Mouse (Mus musculus): ENCODE measurements around the gene Ttc17. TPM values are rescaled to one million over a fixed set of nuclear protein-coding genes. Genes with fewer than 3 reads are reported as not detected.
A peak's percentile ranks its signal among the peaks of the same experiment; 100 is the strongest.

Ttc17 gene
- total and polyA plus RNA-seq, 3 experiments: 16.6 to 35.4 (median 34.6) TPM

DNA sequence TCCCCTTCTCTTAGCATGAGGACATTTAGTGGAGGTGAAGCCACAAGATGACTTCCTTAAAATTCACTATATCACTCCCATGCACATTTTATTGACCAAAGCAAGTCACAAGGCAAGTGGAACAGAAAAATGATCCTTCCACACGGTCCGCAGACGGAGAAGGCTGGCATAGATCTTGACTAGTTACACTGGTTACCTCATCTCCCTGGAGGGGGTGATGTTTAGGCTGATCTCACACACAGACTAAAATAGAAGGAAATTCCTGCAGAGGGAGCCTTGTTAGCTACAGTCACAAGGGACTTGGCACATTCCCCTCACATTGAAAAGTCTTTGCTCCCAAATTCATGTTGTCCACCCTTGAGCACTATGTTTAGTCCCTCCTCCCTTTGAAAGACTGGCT lies 130.8 kb downstream of the Ttc17 start:
- H3K4me3 ChIP-seq: no peak overlapping the region
- no peak for TF ChIP-seq POLR2A (IDR thresholded peaks at IDR 0.05; ENCODE audit: insufficient read depth, low read depth, low read length)
- TF ChIP-seq CTCF (IDR thresholded peaks at IDR 0.05): no peak
- no peak for TF ChIP-seq EP300 (IDR thresholded peaks at IDR 0.05; ENCODE audit: insufficient read depth, low read depth, low read length)
- DNase-seq: no peak
- H3K36me3 ChIP-seq (ENCODE audit: control insufficient read depth, insufficient read depth, low read length): no peaks in the 10 kb centered on the region
- intact Hi-C loops (cut with DNase I): no loop called here
- no peaks in the 10 kb centered on the region for H3K79me2 ChIP-seq (replicated peaks; ENCODE audit: control insufficient read depth, insufficient read depth, low read length)
- peaks cover 2% of the 10 kb centered on the region for H3K4me1 ChIP-seq (ENCODE audit: control insufficient read depth, insufficient read depth, low read length)
- H3K27ac ChIP-seq: no peak overlapping the region
- no peak overlapping the region for H3K9ac ChIP-seq (ENCODE audit: low read depth, low read length)
- no peaks in the 10 kb centered on the region for H3K27me3 ChIP-seq (ENCODE audit: control insufficient read depth, insufficient read depth, low read length)
- WGBS: 33% methylated on average over 3 of the region's 3 CpGs

DNA sequence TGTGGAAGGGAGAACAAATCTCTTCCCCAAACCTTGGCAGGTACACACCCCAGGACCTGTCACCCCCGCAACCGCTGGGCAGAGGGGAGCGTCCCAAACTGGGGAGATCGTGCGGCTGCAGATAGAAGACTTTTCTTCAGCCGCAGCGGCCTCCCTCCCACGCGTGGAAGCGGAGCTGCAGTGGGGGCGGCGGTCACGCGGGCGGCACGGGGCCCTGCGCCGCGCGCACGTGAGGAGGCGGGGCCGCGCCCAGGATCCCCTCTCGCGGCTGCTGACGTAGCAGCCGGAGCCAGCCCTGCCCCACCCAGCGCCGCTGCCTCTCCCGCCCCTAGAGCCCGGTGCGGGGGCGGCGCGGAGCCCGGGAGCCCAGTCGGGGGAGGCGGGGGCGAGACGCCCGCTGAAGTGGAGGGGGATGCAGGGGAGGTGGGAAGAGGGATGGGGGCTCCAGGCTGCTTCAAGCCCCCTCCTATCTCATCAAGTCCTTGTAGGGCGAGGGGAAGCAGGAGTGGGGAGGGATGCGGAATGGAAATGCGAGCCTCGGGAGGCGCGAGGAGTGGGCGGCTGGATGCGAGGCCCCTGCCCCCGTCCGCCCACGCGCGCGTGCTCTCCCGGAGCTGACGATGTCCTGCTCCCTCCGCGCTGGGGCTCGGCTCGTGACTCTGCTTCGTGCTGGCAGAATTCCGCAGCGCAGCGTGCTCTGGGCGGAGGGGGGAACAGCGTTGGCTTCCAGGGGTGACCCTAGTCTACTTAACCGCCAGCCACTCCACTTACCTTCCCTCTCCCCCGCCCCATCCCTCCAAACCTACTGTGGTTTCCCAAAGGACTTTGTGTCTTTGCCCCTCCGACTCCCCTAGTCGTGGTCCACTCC lies 133.1 kb downstream of the Ttc17 start:
- TF ChIP-seq POLR2A (IDR thresholded peaks at IDR 0.05; ENCODE audit: insufficient read depth, low read depth, low read length) (peak; percentile 26; the same call in 1 of the 2 replicates), CTCF (IDR thresholded peaks at IDR 0.05) (no peak)
- peak; percentile 88 to 90 for DNase-seq
- Histone ChIP-seq H3K9ac (ENCODE audit: low read depth, low read length) (peak overlapping the region; percentile 85), H3K27me3 (ENCODE audit: control insufficient read depth, insufficient read depth, low read length) (no peaks in the 10 kb centered on the region), H3K4me1 (ENCODE audit: control insufficient read depth, insufficient read depth, low read length) (peaks cover 2% of the 10 kb centered on the region), H3K79me2 (replicated peaks; ENCODE audit: control insufficient read depth, insufficient read depth, low read length) (no peaks in the 10 kb centered on the region), H3K36me3 (ENCODE audit: control insufficient read depth, insufficient read depth, low read length) (no peaks in the 10 kb centered on the region), H3K4me3 (peak overlapping the region; percentile 69), H3K27ac (peak overlapping the region; percentile 55)
- WGBS: 1% methylated on average over 72 of the region's 72 CpGs
- intact Hi-C loops (cut with DNase I): no loop called here

DNA sequence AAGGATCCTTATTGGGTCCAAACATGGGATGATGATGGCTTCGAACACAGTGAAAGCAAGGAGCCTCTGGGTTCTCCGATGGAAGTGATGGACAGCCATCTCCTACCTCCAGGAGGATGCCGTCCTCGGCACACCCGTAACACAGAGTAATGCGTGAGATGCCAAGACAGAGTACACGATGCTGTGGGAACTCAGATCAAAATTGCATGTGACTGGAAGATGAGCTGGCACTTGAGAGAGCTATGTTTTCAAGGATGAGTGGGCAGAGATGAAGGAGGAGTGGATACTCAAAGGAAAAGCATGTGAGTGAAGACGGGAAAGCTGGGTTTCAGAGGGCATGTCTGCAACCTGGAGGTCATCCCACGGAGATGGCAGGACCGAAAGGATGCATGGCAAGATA lies 135.3 kb downstream of the Ttc17 start:
- WGBS: 93% methylated on average over 10 of the region's 10 CpGs
- Histone ChIP-seq H3K36me3 (ENCODE audit: control insufficient read depth, insufficient read depth, low read length) (no peaks in the 10 kb centered on the region), H3K79me2 (replicated peaks; ENCODE audit: control insufficient read depth, insufficient read depth, low read length) (no peaks in the 10 kb centered on the region), H3K9ac (ENCODE audit: low read depth, low read length) (no peak overlapping the region), H3K4me3 (no peak overlapping the region), H3K27ac (no peak overlapping the region), H3K27me3 (ENCODE audit: control insufficient read depth, insufficient read depth, low read length) (no peaks in the 10 kb centered on the region), H3K4me1 (ENCODE audit: control insufficient read depth, insufficient read depth, low read length) (peaks cover 3% of the 10 kb centered on the region)
- TF ChIP-seq POLR2A (IDR thresholded peaks at IDR 0.05; ENCODE audit: insufficient read depth, low read depth, low read length) (no peak), CTCF (IDR thresholded peaks at IDR 0.05) (no peak), EP300 (IDR thresholded peaks at IDR 0.05; ENCODE audit: insufficient read depth, low read depth, low read length) (no peak)
- intact Hi-C loops (cut with DNase I): no loop called here
- DNase-seq: no peak

DNA sequence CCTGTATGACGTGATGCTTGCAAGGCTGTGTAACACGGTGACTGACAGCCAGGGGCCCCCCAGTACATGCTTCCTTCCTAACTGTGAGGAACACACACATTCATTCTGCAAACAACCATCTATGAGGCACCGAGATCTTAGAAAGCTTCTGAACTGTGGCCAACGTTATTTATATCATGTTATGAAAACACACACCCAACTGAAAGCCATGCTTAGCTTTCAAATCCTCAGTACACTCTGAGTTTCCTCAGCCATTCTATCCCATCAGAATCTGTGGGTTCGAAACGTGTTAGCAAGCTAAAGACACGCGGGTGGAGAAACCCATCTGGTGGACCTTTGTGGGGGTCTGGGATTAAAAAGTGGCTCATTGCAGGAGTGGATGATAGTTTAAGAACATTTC lies 137.7 kb downstream of the Ttc17 start:
- H3K36me3 ChIP-seq (ENCODE audit: control insufficient read depth, insufficient read depth, low read length): no peaks in the 10 kb centered on the region
- WGBS: 62% methylated on average over 8 of the region's 8 CpGs
- DNase-seq: no peak
- no peak overlapping the region for H3K27ac ChIP-seq
- no peak for TF ChIP-seq EP300 (IDR thresholded peaks at IDR 0.05; ENCODE audit: insufficient read depth, low read depth, low read length)
- no peak for TF ChIP-seq POLR2A (IDR thresholded peaks at IDR 0.05; ENCODE audit: insufficient read depth, low read depth, low read length)
- no peak for TF ChIP-seq CTCF (IDR thresholded peaks at IDR 0.05)
- H3K27me3 ChIP-seq (ENCODE audit: control insufficient read depth, insufficient read depth, low read length): no peaks in the 10 kb centered on the region
- intact Hi-C loops (cut with DNase I): no loop called here
- H3K79me2 ChIP-seq (replicated peaks; ENCODE audit: control insufficient read depth, insufficient read depth, low read length): no peaks in the 10 kb centered on the region
- no peak overlapping the region for H3K9ac ChIP-seq (ENCODE audit: low read depth, low read length)
- H3K4me1 ChIP-seq (ENCODE audit: control insufficient read depth, insufficient read depth, low read length): peaks cover 6% of the 10 kb centered on the region
- no peak overlapping the region for H3K4me3 ChIP-seq

DNA sequence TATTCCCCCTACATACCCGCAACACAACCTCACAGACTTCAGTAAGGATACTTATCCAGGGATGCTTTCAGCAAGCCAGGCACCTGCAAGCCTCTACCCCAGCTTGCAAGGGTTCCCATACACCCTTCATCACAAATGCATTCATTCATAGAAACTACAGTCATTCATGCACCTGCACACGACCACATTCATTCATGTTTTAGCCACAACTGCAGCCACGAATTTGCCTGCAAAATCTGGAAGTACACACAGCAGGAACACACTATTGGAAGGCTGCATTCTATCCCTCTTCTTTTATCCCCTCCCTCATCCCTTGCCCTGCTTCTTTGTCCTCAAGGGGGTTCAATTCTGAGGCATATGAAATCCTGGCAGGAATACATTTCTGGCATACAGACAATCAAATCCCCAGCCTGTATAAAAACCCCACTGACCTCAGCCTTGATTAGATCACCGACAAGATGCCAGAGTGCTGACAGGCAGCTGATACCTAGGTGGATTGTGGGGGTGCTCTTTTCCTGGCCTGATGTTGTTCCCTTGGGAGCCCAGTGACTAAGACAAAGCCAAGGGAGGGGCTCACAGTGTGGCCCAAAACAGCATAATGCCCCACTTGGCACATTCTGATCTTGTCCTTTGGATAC lies 139.2 kb downstream of the Ttc17 start:
- Histone ChIP-seq H3K9ac (ENCODE audit: low read depth, low read length) (no peak overlapping the region), H3K36me3 (ENCODE audit: control insufficient read depth, insufficient read depth, low read length) (no peaks in the 10 kb centered on the region), H3K79me2 (replicated peaks; ENCODE audit: control insufficient read depth, insufficient read depth, low read length) (no peaks in the 10 kb centered on the region), H3K4me3 (no peak overlapping the region), H3K27me3 (ENCODE audit: control insufficient read depth, insufficient read depth, low read length) (no peaks in the 10 kb centered on the region), H3K4me1 (ENCODE audit: control insufficient read depth, insufficient read depth, low read length) (peaks cover 4% of the 10 kb centered on the region), H3K27ac (no peak overlapping the region)
- TF ChIP-seq EP300 (IDR thresholded peaks at IDR 0.05; ENCODE audit: insufficient read depth, low read depth, low read length): no peak
- TF ChIP-seq CTCF (IDR thresholded peaks at IDR 0.05): no peak
- TF ChIP-seq POLR2A (IDR thresholded peaks at IDR 0.05; ENCODE audit: insufficient read depth, low read depth, low read length): no peak
- WGBS: 42% methylated on average over 4 of the region's 4 CpGs
- intact Hi-C loops (cut with DNase I): no loop called here
- no peak for DNase-seq
